Mouse (Mus musculus) kidney, adult 2 months (tissue): ENCODE data around the gene Rpl38.

ENCODE experiments used
- CTCF ChIP-seq: fragments of 200-500 bp; conservative IDR thresholded peaks from 2 replicates; pipeline ENCODE4 v1.5.1; 2011; ENCODE audit warnings: low read depth, mild to moderate bottlenecking, control low read depth, low read length, moderate library complexity, mixed read lengths; ENCODE audit not compliant: insufficient read depth, insufficient read length
- POLR2A ChIP-seq: fragments of 200-500 bp; IDR thresholded peaks from one replicate; pipeline ENCODE4 v1.6.1; 2011; ENCODE audit warnings: low read depth, low read length, control low read depth

GRCm38 (mm10) chr11:114690192-114690591, 21.9 kb downstream of the Rpl38 start:
- TF ChIP-seq CTCF (no peak), POLR2A (no peak)
